Mouse (Mus musculus) large intestine, adult 2 months (tissue): ENCODE measurements around the gene Ccl28. TPM values are rescaled to one million over a fixed set of nuclear protein-coding genes. Genes with fewer than 3 reads are reported as not detected.
"Not testable (repeated sequence)": the region's sequence is repeated elsewhere in the genome, so short reads cannot be mapped to it uniquely, and the experiment has no call there.

Experiments
- DNase-seq: peaks from one replicate; pipeline ENCODE4 v3.0.0-alpha.2; 2012; ENCODE audit warnings: low read depth, low spot score
- WGBS: fragments of 180-500 bp; shearing (Covaris S2); methylation state at CpG from one replicate; pipeline ENCODE4 v1.1.7; 2018; 5-methylcytosine and 5-hydroxymethylcytosine counted together
- polyA plus RNA-seq: library from polyadenylated mRNA; depleted of rRNA; stranded (reverse); fragments of >200 nt; gene quantifications from 2 replicates; pipeline ENCODE4 v1.2.3, GENCODE M21; 2012; rRNA removed

Ccl28 gene
- 12.2 and 12.4 TPM in 2 replicates for polyA plus RNA-seq

DNA sequence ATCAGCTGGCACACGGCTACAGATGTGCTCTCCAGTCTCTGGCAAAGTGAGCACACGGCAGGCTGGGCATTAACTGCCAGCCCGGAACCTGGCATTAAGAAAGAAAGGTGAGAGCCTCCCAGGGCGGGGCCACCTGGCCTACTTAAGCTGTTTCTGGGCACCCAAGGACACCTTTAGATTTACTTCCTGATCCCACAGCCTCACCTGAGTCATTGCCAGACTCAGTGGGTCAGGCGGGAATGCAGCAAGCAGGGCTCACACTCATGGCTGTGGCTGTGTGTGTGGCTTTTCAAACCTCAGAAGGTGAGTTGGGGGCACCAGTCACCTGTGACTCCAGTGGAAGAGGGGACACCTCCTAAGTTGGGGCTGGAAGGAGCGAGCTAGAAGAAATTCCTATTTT, at the start of gene Ccl28:
Gene Ccl28, plus strand, starts transcription at position 186 of the 400 bp plus-strand sequence.
- 27% methylated on average over 6 of the region's 6 CpGs for WGBS
- no peak for DNase-seq

GRCm38 (mm10) chr13:119596321-119597211, 27.1 kb upstream of the Ccl28 start:
- 79% methylated on average over 16 of the region's 16 CpGs for WGBS
- DNase-seq, result not testable (repeated sequence)

GRCm38 (mm10) chr13:119598466-119598865, 25.2 kb upstream of the Ccl28 start:
- not testable (repeated sequence) for DNase-seq

- not testable (repeated sequence) for DNase-seq
- 72% methylated on average over 12 of the region's 12 CpGs for WGBS
Measured at GRCm38 (mm10) chr13:119599066-119599465, 24.6 kb upstream of the Ccl28 start.

- DNase-seq, result not testable (repeated sequence)
- WGBS, result 61% methylated on average over 2 of the region's 2 CpGs
Measured at GRCm38 (mm10) chr13:119599498-119599897, 24.1 kb upstream of the Ccl28 start.

DNA sequence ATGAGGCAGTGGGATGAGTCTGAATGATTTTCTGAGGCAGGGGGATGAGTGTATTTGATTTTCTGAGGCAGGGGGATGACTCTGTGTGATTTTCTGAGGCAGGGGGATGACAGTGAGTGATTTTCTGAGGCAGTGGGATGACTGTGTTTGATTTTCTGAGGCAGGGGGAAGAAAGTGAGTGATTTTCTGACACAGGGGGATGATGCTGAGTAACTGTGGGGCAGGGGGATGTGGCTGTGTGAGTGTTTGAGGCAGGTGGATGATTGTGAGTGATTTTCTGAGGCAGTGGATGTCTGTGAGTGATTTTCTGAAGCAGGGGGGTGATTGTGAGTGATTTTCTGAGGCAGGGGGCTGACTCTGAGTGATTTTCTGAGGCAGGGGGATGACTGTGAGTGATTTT, 23.5 kb upstream of the Ccl28 start:
- not testable (repeated sequence) for DNase-seq

DNA sequence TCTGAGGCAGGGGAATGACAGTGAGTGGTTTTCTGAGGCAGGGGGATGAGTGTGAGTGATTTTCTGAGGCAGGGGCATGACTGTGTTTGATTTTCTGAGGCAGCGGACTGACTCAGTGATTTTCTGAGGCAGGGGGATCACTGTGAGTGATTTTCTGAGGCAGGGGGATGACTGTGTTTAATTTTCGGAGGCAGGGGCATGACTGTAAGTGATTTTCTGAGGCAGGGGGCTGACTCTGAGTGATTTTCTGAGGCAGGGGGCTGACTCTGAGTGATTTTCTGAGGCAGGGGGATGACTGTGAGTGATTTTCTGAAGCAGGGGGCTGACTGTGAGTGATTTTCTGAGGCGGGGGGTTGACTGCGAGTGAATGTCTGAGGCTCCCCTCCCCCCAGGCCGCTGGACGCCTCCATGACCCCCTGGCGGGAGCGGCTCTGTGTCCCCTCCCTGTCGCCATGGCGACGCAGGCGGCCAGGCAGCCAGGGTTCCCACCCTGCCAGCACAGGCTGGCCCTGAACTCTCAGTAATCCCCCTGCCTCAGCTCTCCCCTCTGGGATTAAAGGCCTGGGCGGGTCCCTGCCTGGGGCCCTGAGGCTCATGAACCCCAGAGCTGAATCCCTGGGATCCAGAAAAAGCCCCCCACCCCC, 20.8 kb upstream of the Ccl28 start:
- not testable (repeated sequence) for DNase-seq
- 58% methylated on average over 13 of the region's 13 CpGs for WGBS

GRCm38 (mm10) chr13:119603890-119604289, 19.7 kb upstream of the Ccl28 start:
- WGBS, result 95% methylated on average over 8 of the region's 8 CpGs
- not testable (repeated sequence) for DNase-seq

DNA sequence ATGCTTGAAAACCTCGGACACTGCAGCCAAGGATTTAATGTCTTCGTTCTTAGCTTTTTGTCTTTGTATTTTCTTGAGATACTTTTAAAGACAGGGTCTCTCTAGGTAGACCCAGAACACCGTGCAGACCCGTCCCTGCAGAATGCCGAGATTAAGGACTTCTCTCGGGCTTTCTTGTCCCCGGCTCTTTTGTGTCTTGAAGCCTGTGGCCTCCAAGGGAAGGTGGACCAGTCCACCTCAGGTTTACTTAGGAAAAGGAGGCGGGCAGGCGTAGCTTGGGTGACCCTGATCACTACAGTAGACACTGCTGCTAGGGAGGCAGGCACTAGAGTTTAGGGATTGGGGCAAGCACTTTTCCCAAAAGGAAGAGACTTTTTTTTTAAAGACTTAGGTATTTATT, 19.3 kb upstream of the Ccl28 start:
- WGBS, result 94% methylated on average over 8 of the region's 9 CpGs
- DNase-seq, result not testable (repeated sequence)

DNA sequence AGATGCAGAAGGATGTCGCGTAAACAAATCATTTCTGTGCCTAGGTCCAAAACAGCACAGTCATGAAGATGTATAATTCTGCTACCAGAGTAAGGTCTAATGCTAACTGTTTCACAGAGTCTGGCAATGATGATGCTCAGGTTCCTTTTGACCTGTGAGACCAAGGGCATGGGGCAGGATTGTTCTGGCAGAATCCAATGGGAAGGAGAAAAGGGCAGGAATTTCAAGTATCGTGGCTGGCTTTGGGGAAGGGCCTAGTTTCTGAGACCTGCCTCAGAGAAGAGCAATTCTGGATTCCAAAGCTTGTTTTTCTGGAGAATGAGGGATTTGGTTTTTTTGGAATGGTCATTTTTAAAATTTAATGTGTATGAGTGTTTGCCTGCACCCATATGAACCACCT, 4.8 kb upstream of the Ccl28 start:
- DNase-seq, result no peak
- WGBS, result 91% methylated on average over 3 of the region's 3 CpGs

- WGBS, result 19% methylated on average over 3 of the region's 3 CpGs
- peak; percentile 82 for DNase-seq
Measured at GRCm38 (mm10) chr13:119619735-119620134, 3.9 kb upstream of the Ccl28 start.

- 43% methylated on average over 5 of the region's 5 CpGs for WGBS
- not testable (repeated sequence) for DNase-seq
Measured at GRCm38 (mm10) chr13:119625952-119626351, 2.3 kb downstream of the Ccl28 start.

DNA sequence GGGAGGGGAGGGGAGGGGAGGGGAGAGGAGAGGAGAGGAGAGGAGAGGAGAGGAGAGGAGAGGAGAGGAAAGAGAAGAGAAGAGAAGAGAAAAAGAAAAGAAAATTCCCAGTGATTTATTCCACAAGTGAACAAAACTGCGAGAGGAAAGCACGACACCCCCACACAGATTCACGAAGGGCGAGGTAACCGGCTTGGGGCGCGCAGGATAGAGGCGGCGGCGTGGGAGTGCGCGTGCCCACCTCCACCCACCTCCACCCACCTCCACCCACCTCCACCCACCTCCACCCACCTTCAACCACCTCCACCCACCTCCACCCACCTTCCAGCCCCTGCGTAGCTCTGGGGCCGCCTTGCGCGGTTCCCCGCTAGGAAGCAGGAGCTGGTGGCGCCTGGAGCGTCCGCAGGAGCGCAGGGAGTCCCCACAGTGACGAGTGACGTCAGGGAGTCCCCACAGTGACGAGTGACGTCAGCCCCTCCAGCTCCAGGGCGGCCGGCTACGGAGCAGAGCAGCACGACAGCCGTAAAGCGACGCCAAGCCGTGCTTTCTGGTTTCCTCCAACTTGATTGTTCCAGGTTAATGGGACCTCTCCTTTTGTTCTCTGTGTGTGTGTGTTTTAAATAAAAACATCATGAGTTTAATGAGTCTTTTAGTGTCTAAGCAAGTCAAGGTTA, 8.0 kb downstream of the Ccl28 start:
- WGBS, result 5% methylated on average over 33 of the region's 33 CpGs
- DNase-seq, result no peak

- 74% methylated on average over 4 of the region's 4 CpGs for WGBS
Measured at GRCm38 (mm10) chr13:119632156-119632548, 8.5 kb downstream of the Ccl28 start.

DNA sequence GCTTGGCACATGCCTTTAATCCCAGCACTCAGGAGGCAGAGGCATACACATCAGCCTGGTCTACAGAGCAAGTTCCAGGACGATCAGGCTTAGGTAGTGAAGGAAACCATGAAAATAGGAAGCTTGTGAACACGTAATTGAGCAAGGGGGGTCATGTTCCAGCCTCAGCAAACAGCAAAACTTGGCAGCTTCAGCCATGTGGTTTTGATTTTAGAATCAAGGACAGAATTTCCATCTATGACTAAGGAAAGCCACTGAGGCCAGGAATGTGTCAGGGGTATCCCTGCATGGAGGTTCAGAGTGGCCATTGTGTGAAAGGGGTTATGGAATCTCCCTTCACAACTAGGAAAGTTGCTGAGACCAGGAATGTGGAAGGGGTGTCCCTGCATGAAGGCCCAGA, 11.9 kb downstream of the Ccl28 start:
- no peak for DNase-seq
- 47% methylated on average over 2 of the region's 2 CpGs for WGBS

More at GRCm38 (mm10) chr13:119632156-119632548, 8.5 kb downstream of the Ccl28 start:
- DNase-seq, result no peak

DNA sequence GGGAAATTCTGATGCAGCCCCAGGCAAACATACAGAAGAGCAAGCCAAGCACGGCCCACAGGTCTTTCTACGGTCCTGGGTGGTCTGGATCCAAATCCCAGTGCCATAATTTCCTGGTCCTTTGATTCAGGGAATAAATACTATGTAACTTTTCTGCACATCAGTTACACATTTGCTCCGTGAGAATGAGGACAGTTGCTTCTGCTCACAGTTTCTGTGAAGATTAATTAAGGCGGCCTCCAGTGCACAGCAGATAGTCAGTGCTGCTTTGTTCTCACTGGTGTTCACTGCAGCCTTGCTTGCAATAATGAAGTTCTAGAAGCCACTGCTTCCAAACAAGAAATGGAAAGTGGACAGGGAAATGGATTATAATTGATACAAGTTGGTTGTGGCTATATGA, 14.2 kb downstream of the Ccl28 start:
- 81% methylated on average over 4 of the region's 4 CpGs for WGBS
- no peak for DNase-seq

DNA sequence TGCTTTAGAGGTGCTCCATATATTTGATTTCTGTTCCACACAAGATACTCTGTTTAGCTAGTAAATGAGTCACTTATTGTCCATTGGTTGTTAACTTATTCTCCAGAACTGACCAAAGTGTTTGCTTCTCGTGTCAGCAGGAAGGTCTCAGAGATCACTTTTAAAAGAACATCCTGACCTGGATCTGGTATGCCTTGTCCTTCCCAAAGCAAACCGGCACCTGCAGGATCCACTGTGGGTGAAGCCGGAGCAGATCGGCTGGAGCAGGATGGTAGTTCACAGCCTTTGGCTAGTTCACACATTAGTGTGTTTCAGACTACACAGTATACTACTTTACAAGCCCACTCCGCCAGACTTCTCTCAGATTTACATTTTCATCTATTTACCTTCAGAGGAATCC, 14.8 kb downstream of the Ccl28 start:
- 74% methylated on average over 5 of the region's 5 CpGs for WGBS
- no peak for DNase-seq

- 78% methylated on average over 5 of the region's 5 CpGs for WGBS
- no peak for DNase-seq
Measured at GRCm38 (mm10) chr13:119639302-119639701, 15.7 kb downstream of the Ccl28 start.

DNA sequence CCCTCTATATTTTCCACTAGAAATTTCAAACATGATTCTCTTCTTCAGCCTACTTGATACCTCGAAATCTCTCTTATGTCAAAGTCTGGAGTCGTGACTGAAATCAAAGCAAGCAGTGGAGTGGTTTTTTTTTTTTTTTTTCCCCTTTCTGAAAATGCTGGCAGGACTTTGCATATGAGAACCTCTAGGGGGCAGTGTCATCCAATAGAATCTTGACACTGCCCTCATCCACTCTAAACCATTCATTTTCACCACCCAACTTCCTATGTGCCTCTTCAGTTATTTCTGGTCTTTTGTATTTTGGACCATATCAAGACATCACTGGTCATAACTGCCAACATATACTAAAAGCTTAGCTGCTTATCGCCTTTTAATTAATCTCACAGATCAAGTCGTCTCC, 16.9 kb downstream of the Ccl28 start:
- WGBS, result 40% methylated on average over 4 of the region's 4 CpGs
- no peak for DNase-seq

DNA sequence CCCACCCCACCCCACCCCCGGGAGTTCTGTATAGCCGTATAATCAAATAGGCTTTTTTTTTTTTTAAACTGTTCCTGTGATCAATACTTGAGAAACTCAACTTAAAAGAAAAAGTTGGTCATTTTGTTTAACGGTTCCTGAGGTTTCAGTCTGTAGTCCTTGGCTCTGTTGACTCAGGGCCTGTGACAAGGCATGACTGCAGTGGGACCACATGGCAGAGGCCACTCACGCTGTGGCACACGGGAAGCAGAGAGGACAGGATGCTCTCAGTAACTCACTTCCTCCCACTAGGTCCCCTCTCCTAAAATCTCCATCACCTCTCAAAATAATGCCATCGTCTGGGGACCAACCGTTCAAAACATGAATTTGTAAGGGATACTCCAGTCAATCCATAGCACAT, 17.5 kb downstream of the Ccl28 start:
- 75% methylated on average over 7 of the region's 7 CpGs for WGBS

More for the DNA sequence above, 17.5 kb downstream of the Ccl28 start:
- no peak for DNase-seq
